Mouse (Mus musculus) ovary, postnatal 10 days (tissue): ENCODE results near the gene Ttk.

ENCODE experiments used
- DNase-seq: peaks from one replicate; pipeline ENCODE4 v3.0.0; 2022; ENCODE audit warnings: low spot score

The Ttk gene

GRCm38 (mm10) chr9:83833811-83834747 lies at the start of gene Ttk:
Gene Ttk, plus strand, starts transcription at chr9:83834689.
- DNase-seq = peak; percentile 72

GRCm38 (mm10) chr9:83785501-83785900 lies 49.0 kb upstream of the Ttk start:
- no peak for DNase-seq

- DNase-seq = no peak
Measured at GRCm38 (mm10) chr9:83789326-83789725, 45.2 kb upstream of the Ttk start.

GRCm38 (mm10) chr9:83796875-83797274 lies 37.6 kb upstream of the Ttk start:
- no peak for DNase-seq

GRCm38 (mm10) chr9:83797898-83798297 lies 36.6 kb upstream of the Ttk start:
- no peak for DNase-seq

GRCm38 (mm10) chr9:83804341-83804740 lies 30.1 kb upstream of the Ttk start:
- no peak for DNase-seq

GRCm38 (mm10) chr9:83805164-83805976 lies 29.1 kb upstream of the Ttk start:
- DNase-seq = no peak

- DNase-seq = peak; percentile 14
Measured at GRCm38 (mm10) chr9:83805977-83806815, 28.3 kb upstream of the Ttk start, which contains the start of gene Elovl4. Gene Elovl4, minus strand, starts transcription at chr9:83806277.

- no peak for DNase-seq
Measured at GRCm38 (mm10) chr9:83807562-83807961, 26.9 kb upstream of the Ttk start.

GRCm38 (mm10) chr9:83819188-83819587 lies 15.3 kb upstream of the Ttk start:
- no peak for DNase-seq

- no peak for DNase-seq
Measured at GRCm38 (mm10) chr9:83820976-83821375, 13.5 kb upstream of the Ttk start.

GRCm38 (mm10) chr9:83822925-83823324 lies 11.6 kb upstream of the Ttk start:
- no peak for DNase-seq

- DNase-seq = no peak
Measured at GRCm38 (mm10) chr9:83829896-83830295, 4.6 kb upstream of the Ttk start.

- DNase-seq = no peak
Measured at GRCm38 (mm10) chr9:83831152-83831551, 3.3 kb upstream of the Ttk start.

- no peak for DNase-seq
Measured at GRCm38 (mm10) chr9:83834748-83835313, 342 bp downstream of the Ttk start.

GRCm38 (mm10) chr9:83852464-83852863 lies 18.0 kb downstream of the Ttk start:
- no peak for DNase-seq

- DNase-seq = no peak
Measured at GRCm38 (mm10) chr9:83865165-83865564, 30.7 kb downstream of the Ttk start.

GRCm38 (mm10) chr9:83882191-83882590 lies 47.7 kb downstream of the Ttk start:
- no peak for DNase-seq

GRCm38 (mm10) chr9:83886149-83886548 lies 51.7 kb downstream of the Ttk start:
- no peak for DNase-seq

GRCm38 (mm10) chr9:83888214-83888613 lies 53.7 kb downstream of the Ttk start:
- no peak for DNase-seq

GRCm38 (mm10) chr9:83893073-83893472 lies 58.6 kb downstream of the Ttk start:
- no peak for DNase-seq
